Mouse (Mus musculus) splenic B cell, adult 2 months (primary cell): ENCODE data around the gene Dclk3.

Experiments used
- DNase-seq: peaks from one replicate; pipeline ENCODE4 v3.0.0-alpha.2; 2011; ENCODE audit warnings: low read depth, low spot score
- H3K27me3 ChIP-seq: 2 replicates; pipeline ENCODE4 v1.6.1; 2012; ENCODE audit warnings: mild to moderate bottlenecking, low read length, moderate library complexity, mixed read lengths; ENCODE audit not compliant: control insufficient read depth, poor library complexity, insufficient read depth, severe bottlenecking
- H3K36me3 ChIP-seq: 2 replicates; pipeline ENCODE4 v1.6.1; 2012; ENCODE audit warnings: mild to moderate bottlenecking, low read length, moderate library complexity, mixed read lengths; ENCODE audit not compliant: control insufficient read depth, poor library complexity, insufficient read depth, severe bottlenecking

Gene Dclk3

GRCm38 (mm10) chr9:111457936-111458310 is 19.0 kb downstream of the Dclk3 start:
- DNase-seq: no peak
- Histone ChIP-seq H3K36me3 (no peaks in the 10 kb centered on the region), H3K27me3 (no peaks in the 10 kb centered on the region)

- no peaks in the 10 kb centered on the region for H3K36me3 ChIP-seq
- no peaks in the 10 kb centered on the region for H3K27me3 ChIP-seq
- DNase-seq: peak; percentile 3
These were observed 20.6 kb downstream of the Dclk3 start for GRCm38 (mm10) chr9:111459466-111459865.

- no peaks in the 10 kb centered on the region for H3K36me3 ChIP-seq
- no peak for DNase-seq
- H3K27me3 ChIP-seq: no peaks in the 10 kb centered on the region
These were observed 21.4 kb downstream of the Dclk3 start for GRCm38 (mm10) chr9:111460201-111460814.

GRCm38 (mm10) chr9:111461415-111462103 is 22.7 kb downstream of the Dclk3 start:
- no peaks in the 10 kb centered on the region for H3K36me3 ChIP-seq
- no peak for DNase-seq

GRCm38 (mm10) chr9:111465666-111466065 is 26.8 kb downstream of the Dclk3 start:
- Histone ChIP-seq H3K27me3 (no peaks in the 10 kb centered on the region), H3K36me3 (no peaks in the 10 kb centered on the region)
- no peak for DNase-seq

More at GRCm38 (mm10) chr9:111461415-111462103, 22.7 kb downstream of the Dclk3 start:
- H3K27me3 ChIP-seq: no peaks in the 10 kb centered on the region

- no peak for DNase-seq
- Histone ChIP-seq H3K36me3 (no peaks in the 10 kb centered on the region), H3K27me3 (no peaks in the 10 kb centered on the region)
These were observed 35.0 kb downstream of the Dclk3 start for GRCm38 (mm10) chr9:111473686-111474457.

GRCm38 (mm10) chr9:111474458-111474745 is 35.5 kb downstream of the Dclk3 start:
- no peaks in the 10 kb centered on the region for H3K27me3 ChIP-seq
- DNase-seq: no peak
- H3K36me3 ChIP-seq: no peaks in the 10 kb centered on the region

GRCm38 (mm10) chr9:111475281-111475680 is 36.4 kb downstream of the Dclk3 start:
- DNase-seq: no peak
- Histone ChIP-seq H3K27me3 (no peaks in the 10 kb centered on the region), H3K36me3 (no peaks in the 10 kb centered on the region)

- no peaks in the 10 kb centered on the region for H3K36me3 ChIP-seq
- no peak for DNase-seq
- no peaks in the 10 kb centered on the region for H3K27me3 ChIP-seq
These were observed 37.1 kb downstream of the Dclk3 start for GRCm38 (mm10) chr9:111475973-111476372.

- no peaks in the 10 kb centered on the region for H3K27me3 ChIP-seq
- DNase-seq: no peak
- no peaks in the 10 kb centered on the region for H3K36me3 ChIP-seq
These were observed 37.7 kb downstream of the Dclk3 start for GRCm38 (mm10) chr9:111476479-111477016.

- DNase-seq: no peak
- Histone ChIP-seq H3K27me3 (no peaks in the 10 kb centered on the region), H3K36me3 (no peaks in the 10 kb centered on the region)
These were observed 40.1 kb downstream of the Dclk3 start for GRCm38 (mm10) chr9:111478853-111479490.

- no peak for DNase-seq
- H3K27me3 ChIP-seq: no peaks in the 10 kb centered on the region
- no peaks in the 10 kb centered on the region for H3K36me3 ChIP-seq
These were observed 42.1 kb downstream of the Dclk3 start for GRCm38 (mm10) chr9:111481011-111481410.

GRCm38 (mm10) chr9:111486645-111487477 is 48.0 kb downstream of the Dclk3 start:
- DNase-seq: no peak
- Histone ChIP-seq H3K36me3 (no peaks in the 10 kb centered on the region), H3K27me3 (no peaks in the 10 kb centered on the region)

- no peaks in the 10 kb centered on the region for H3K27me3 ChIP-seq
- no peak for DNase-seq
These were observed 51.7 kb downstream of the Dclk3 start for GRCm38 (mm10) chr9:111490583-111490982.

More at GRCm38 (mm10) chr9:111490583-111490982, 51.7 kb downstream of the Dclk3 start:
- no peaks in the 10 kb centered on the region for H3K36me3 ChIP-seq
